Mouse (Mus musculus): ENCODE results near the gene Nol4l.

Nol4l gene

DNA sequence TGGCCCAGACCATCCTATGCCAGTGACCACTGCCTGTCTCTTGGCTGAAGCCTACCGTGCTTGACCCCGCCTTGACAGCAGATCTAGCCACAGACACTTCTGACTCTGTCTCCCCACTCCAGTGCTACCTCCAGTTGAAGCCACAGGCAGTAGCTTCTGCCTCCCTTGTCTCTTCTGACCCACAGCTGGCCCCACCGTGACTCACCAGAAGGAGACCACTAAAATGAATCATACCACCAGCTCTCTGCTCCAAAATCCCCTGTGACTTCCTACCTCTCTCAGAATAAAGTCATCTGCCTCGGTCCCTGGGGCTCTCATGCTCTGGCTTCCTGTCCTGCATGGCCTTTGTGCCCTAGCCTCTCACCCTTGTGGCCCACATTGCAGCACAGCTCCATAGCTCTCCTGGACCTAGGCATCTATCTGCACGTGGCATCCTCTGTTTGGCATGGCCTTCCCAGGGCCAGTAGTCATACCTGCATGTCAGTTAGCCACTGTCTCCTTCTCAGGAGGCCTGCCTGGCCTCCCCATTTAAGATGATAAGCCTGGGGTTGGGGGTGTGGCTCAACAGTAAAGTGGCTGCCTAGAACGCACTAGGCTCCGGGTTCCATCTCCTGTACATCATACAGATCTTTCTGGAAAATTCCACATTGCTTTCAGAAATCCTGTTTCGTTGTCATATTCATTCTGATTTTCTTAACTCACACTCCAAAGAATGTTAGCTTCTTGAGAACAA, 13.3 kb upstream of the Nol4l start:
- DNase-seq: no peak

DNA sequence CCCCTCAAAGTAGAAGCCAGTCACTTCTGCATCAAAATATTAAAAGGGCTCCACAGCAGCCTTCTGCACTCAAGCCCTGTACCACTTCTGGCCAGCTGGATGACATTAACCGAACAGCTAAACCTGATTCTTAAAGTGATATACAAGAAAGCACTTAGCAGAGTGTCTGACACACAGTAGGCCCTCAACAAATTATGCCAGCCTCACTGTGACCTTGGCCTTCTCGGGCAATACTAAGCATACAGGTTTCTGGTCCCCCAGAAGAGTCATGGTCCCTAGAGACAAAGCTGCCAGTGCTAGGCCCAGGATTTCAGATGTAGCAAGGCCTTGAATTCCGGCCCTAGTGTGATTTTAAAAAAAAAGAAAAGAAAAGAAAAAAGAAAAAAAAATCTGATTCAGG, 9.1 kb upstream of the Nol4l start:
- DNase-seq: no peak

DNA sequence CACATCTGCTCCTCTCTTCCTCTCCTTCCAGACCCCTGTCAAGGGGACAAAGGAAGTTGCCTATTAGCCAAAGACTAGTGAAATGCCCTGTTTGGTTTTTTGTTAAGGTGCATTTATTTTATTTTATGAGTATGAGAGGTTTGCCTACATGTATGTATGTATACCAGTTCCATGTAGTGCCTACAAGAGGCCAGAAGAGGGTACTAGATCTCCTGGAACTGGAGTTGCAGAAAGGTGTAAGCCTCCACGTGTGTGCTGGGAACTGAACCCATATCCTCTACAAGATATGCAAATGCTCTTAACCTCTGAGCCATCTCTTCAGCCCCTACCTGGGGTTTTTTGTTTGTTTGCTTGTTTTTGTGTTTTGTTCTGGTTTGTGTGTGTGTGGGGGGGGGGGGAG, 4.2 kb upstream of the Nol4l start:
- no peak for DNase-seq

DNA sequence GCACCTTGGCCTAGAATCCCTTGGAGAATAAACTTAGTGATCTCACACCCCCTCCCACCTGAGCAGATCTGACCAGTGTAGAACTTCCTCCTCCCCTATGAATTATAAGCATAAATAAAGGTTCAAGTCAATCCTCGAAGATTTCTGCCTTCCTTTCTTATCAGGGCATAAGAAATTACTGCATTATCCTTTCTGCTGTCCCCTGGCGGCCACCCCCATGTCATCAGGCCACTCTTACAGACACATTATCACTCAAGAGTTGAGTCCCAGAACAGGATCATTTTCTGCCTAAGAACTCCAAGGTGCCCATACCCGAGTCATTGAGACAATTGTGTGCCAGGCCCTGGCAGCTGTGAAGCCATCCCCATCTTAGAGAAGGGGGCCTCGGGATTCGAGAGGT, 1.2 kb upstream of the Nol4l start:
- no peak for DNase-seq

DNA sequence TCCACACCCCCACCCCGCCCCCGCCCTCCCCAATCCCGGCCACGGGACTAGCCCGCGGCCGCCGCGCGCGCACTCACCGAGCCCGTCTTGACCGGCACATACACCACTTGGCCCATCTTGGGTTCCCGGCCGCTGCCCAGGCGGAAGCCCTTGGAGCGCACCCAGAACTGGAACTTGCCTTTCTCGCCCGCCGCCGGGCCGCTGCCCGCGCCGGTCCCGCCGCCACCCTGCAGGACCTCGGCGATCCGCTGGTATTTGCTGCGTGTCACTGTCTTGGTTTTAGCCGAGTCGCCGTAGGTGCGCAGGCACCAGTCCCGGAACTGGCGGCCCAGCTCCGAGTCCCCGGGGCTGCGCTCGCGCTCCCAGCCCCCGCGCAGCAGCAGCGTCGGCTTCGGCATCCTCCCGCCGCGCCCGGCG, 398 bp downstream of the Nol4l start:
- peak; percentile 51 for DNase-seq

DNA sequence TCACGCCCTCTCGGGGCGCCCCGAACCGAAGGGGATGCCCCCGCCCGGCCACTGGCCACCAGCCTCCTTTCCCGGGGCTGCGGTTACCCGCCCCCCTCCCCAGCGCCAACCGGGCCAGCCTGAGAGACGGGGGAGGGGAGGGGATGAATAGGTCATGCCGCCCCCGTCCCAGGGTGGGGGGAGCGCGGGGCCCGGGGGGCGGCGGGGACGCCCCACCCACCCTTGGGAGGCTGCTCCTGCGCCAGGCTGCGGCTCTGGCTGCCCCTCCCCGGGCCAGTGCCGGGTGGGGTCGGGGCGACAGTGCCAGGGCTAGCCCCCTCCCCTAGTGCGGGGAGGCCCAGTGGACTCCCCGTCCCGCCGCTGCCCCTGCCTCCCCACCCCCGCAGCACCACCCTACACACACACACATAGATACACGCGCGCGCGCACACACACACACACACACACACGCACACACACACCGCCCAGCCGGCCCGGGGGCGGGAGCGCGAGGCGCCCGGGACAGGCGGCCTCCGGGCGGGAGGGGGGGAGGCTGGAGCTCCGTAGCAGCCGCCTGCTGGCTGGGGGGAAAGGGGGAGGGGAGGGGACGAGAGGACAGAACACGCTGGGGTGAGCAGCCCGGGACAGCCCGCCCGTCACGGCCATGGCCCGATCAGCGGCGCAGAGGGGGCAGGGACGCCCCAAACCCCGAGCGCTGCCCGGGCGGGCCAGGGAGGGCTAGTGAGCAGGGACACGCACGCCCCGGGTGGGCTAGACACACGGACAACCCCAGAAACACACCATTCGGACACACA, 1.0 kb downstream of the Nol4l start:
- DNase-seq: peak; percentile 36

DNA sequence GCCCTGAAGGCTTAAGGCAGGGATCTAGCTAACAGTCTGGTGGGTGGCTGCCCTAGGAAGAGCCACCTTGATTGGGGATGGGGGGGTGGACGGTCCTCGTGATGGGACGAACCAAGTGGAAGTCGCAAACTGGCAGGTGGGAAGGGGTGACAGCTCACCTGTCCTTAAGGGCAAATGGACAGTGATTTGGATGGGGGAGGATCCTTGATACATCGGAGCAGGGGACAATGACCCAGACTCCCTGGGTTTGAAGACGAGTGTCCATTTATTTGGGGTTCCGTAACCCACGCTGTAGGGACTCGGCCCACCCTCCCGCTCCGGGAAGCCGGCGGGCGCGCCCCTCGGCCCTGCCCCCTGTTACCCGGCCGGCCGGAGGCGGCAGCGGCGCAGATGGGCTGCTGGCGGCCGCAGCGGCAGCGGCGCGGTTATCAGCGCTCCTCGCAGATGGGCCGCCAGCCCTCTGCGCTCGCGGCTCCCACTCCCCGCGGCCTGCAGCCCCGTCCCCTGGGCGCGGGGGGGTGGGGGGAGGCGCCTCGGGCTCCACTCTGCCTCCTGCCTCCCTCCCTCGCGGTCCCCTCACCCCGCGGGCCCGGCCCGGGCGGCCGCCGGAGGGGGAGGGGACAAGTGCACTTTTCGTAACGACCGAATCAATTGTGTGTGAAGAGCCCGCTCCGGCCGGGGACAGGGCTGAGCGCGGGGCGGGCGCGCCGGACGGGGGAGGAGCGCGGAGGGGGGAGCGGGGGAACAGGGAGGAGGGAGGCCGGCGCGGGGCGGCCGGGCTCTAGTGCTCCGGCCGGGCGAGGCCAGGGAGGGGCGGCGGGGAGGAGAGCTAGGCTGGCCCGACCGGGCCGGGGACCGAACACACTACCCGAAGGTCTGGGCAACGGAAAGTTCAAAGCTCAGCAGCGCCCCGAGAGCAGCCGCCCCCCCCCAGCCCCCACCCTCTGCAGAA, 1.9 kb downstream of the Nol4l start:
- peak; percentile 49 for DNase-seq

DNA sequence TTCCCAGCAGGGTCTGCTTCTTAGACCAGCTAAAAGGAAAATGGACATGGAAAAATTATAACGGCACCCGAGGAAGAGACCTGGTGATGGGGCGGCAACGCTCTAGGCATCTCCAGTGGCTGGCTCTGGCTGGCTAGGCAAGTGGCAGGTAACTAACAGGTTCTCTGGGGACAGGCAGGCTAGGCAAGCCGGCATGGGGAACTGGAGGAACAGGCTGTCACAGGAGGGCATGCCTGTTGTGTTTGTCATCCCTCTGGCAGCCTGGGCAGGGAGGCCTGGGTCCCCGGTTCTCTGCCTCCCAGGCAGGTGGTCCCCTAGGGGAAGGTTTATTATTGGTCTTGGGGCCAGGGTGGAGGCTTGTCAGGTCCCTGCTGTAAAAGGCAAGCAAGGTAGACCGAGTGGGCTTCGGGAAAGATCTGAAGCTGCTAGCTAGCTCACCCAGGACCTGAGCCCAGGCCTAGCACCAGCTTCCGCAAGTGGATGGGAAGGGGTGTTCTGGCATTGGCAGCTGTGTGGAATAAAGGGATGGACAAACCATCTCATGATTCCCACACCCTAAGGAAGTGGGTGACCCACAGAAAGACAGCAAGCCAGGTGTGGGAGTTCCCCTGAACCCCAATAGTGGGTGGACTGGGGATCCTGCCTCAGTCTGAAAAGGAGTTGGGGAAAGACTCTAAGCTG, 2.8 kb downstream of the Nol4l start:
- peak; percentile 22 for DNase-seq

DNA sequence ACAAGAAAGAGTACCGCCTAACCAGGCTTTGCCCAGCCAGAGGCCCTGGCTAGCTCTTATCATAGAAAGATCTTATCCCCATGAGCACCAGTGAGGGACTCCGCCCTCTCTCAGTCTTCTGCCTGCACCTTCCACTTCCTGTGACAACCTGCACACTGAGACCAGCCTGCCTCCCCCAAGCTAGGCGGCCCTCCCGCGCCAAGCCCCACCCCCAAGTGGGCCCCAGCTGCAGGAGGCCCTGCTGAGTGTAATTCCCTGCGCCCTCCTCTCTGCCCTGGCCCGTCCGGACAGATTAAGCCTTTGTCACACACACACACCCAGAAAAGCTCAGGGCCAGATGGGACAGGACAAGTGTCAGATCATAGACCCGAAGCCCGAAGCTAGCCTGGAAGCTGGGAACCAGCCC, 3.9 kb downstream of the Nol4l start:
- no peak for DNase-seq

DNA sequence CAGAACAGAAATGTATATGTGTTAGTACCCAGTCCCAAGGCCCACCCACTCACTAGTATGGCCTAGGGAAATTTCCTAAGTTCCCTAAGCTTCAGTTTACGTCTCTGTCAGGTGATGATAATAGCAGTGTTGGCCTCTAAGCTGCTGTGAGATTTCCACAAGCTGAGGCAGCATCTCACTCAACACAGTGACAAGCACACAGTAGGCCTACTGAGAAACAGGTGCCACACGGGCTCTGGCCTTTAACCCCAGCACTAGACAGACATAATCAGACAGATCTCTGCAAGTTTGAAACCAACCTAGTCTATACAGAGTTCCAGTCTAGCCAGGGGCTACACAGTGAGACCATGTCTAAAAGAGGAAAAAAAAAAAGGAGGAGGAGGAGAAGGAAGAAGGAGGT, 5.0 kb downstream of the Nol4l start:
- DNase-seq: no peak

DNA sequence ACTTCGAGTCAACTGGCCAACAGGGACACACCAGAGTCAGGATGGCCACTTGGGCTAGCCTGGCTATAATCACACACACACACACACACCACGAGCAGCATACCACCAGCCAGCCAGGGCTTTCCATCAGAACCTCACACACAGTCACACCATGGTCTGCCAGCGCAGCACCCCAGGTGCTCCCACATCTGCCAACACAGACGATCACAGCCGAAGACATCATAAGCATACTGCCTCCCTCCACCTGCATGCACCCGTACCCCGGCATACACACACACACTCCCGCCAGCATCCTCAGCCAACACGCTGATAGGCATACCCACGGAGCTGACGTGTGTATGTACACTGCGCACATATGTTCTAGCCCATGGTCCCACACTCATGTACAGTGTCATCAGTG, 6.1 kb downstream of the Nol4l start:
- no peak for DNase-seq

DNA sequence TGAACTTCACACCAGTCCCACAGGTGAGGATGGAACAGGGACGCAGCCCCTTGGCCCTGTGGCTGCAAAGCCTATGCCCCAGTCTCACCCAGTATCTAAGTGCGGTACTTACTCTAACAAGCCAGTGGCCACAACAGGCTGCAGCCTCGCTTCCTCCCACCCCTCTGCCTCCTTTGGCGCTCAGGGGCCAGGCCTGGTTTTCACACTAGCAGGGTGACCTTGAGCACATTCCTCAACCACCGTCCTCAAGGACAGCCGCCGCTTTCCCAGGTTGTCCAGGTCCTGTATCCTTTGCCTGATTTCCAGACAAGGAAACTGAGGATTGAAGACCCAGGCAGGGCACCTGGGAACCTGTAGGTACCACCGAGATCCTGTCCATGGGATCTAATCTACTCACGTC, 6.6 kb downstream of the Nol4l start:
- DNase-seq: no peak

DNA sequence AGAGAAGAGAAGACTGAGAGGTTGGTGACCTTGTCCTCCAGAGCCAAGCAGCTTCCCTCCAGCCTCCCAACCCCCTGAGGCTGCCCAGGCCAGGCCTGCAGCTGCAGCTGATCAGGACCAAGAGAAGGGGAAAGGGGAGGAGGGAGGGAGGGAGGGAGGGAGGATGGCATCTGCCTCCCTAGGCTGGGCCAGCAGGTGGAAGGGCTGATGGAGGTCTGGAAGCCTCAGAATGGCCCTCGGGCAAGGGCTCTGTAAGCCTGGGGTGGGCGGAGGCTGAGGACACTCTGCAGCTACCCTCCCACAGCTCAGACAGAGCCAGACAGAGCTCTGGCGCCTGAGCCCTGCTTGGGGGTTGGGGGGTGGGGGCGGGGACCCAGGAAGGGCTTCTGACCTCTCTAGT, 7.5 kb downstream of the Nol4l start:
- DNase-seq: no peak

DNA sequence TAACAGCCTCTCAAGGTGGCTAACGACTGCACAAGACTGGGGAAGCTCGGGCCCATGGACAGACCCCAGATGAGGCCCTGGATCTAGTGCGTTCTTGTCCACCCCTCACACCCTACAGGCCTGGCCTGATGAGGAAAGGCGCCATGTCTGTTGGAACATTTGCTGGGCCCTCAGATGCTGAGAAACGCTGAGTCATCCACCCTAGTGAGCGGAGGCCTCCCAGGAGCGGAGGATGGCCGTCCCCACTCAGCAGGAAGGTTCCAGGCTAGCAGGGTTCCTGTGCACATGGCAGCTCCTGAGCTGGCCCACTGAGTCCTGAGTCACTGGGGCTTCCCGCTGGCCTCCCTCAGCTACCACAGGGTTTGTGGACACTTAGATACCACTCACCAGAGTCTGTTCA, 9.7 kb downstream of the Nol4l start:
- no peak for DNase-seq

DNA sequence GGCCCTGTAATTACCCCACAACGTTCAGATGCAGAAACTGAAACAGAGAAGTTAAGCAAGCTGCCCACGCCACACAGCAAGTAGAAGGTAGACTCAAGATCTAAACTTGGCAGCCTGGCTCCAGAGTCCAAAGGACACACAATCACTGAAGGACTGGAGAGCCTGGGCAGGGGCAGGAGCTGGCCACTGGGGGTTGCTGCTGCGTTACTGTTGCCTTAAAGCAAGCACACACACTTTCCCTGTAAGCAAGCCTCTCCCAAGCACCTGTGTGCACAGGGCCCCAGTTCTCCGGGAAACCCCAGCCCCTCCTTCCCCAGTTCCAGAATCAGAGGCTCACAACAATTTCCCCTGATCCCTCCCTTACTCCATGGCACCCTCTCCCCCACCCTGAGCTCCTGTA, 12.8 kb downstream of the Nol4l start:
- DNase-seq: no peak

DNA sequence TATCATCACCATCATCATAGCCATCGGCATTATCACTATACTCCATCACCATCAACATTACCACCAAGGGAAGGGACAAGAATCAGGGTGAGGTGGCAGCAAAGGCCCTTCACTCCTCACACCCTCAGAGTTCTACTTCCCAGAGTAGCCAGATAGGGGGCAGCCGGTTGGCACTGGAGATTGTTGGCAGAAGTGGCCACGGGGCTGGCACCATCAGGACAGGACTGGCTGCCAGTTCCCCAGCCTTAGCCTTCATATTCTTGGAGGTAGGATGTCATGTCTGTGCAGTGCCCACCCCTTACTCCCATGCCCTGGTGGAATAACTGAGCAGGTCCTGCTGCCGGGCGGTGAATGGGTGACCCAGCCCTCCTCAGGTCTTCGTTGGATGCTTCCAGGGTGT, 14.2 kb downstream of the Nol4l start:
- no peak for DNase-seq

DNA sequence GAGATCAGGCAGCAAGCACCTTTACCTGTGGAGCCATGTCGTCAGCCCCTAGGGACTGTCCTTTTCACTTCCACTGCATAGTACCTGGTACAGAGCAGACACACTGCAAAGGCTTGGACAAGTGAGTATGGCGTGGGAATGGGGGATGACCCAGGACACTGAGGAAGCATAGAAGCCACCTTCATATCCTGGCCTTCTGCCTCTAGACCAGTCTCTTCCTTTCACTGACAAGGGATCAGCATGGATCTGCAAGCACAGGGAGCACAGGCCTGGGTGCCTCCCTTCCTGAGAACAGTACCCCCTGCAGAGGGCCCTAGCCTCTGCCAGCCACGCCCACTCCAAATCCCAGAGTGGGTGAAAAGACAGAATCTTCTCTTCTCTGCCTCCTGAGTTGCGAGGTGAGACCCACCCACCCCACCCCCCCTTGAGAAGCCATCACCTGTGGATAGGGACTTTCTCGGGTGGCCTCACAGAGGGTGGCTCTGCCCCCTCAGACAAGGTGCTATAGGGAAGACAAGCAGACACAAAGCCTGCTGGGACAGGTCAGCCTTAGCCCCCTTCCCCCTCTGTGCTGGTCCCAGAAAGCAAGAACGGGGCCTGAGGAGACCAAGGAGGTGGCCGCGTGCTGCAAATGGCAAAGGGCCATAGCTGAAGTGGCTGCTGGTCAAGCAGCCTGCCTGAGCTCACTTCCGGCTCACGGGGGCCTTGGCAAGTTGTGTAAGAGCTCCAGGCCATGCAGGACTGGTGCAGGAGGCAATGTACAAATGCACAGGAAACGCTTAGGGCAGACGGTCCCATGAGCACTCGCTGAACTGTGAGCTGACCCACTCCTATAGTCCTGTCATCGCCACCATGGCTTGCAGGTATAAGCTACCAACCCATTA, 15.0 kb downstream of the Nol4l start:
- no peak for DNase-seq

DNA sequence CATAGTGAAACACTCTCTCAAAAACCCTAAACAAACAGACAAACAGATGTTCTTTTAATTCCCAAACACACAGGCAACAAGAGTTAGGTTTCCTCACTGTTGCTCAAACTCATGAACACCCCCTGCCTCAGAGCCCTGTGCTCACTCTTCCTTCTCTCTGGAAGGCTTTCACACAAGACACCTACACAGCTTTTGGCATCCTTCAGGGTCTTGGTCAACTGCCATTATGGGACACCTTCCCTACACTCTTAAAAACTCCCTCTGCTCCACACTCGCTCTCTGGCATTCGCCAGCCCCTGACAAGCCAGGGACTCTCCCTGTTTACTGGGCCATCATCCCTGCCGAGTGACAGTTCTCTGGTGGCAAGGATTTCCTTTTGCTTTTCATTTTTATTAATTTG, 15.8 kb downstream of the Nol4l start:
- DNase-seq: no peak

DNA sequence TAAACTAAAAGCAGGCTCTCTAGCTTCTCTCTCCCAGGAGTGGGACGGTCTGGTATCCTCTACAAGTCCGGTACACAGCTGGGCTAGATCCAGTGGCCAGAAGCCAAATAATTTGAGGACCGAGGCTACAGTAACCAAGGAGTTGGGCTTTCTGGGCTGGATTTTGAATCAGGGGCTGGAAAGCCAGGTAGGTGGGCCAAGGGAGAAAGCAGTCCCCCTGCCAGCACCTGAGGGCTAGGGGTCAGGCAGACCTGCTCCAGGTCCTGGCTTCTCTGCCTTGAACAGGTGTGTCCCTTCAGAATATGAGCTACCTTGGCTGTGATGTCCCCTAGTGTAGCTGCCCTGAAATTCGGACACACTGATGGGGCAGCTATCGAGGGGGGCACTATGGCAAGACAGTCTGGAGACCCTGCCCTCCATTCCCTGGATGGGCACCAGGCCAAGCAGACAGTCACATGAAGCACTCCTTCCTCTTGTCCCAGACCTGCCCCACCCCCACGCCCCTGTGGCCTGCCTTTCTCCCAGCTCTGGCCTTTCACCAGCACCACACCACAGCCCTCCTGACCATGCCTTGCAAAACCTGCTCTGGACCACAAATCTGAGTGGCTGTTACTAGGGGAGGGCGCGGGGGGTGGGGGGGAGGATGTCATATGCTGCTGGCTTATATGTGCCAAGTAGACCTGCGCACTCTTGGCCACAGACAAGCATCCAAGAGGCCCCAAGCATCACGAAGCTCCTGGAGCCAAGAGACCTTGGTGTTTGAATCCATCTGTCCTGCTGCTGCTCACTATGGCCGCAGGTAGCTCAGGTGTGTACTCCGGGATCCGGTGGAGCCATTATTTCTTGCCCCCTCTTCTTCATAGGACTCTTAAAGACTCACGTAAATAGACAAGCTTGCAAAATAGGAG, 17.1 kb downstream of the Nol4l start:
- no peak for DNase-seq

DNA sequence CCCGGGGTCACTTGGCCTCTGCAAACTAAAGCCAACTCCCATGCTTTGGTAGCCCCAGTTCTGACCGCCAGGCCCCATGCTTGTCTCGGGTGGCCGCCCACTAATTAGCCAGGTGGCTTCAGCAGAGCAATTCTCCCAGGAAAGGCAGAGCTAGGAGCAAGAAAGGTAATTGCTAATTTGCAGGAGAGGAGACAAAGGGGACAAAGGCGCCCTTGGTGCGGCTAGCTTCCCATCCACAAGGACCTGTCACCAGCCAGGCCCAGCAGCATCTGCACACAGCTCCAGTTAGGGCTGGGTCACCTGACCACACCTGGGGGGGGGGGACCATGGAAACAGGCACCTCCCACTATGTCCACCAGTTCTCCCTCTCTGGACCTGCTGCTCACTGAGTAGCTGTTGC, 18.2 kb downstream of the Nol4l start:
- no peak for DNase-seq

DNA sequence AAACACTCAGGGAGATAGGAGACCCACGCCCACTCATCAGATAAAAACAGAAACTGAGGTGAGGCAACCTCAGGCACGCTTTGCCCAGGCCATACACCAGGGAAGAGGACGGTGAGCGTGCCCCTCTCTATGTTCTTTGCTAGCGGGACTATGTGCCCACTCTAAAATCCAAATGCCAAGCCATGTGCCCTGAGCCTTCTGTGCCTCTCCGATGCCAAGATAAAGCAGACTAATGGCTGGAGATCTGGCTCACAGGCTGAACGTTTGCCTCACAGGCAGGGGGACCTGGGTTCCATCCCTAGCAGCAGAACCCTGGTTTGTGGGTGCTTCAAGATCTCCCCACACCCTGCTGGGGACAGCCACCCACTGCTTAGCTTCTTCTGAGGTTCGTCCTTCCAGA, 19.6 kb downstream of the Nol4l start:
- no peak for DNase-seq
